Comparison of ENCODE assay signal across 28 mouse cellular contexts in the genomic region with DNA sequence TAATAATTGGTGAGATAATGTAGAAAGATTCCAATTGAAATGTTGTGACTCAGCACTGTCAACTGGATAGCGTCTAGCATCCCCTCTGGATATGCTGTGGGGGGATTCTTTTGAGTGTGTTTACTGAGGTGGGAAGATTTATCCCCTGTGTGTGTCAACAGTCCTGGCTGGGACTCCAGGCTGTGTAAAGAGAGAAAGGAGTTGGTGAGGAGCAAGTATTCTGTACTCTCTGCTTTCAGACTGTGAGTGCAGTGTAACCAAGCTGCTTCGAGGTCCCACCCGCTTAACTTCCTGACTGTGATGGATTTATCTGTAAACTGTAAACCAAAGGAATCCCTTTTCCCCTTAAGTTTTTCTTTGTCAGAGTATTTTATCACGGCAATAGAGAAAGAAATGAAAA.
DNase-seq lines count a peak whose midpoint lies in the region; ATAC-seq lines count a peak whose summit lies in the region.
"Had no signal": no experiment of that assay in that cellular context is flagged by ENCODE, and none has a peak within 500 bp of the region (broad histone marks: within the 10 kb centered on the region; RNA-seq: fewer than 3 reads in every experiment).

No protein-coding gene starts in this region.

- 14% methylated on average over 4 of the region's 4 CpGs for WGBS in kidney, embryonic 16.5 days
- 45% methylated on average over 4 of the region's 4 CpGs for WGBS in neural tube, embryonic 15.5 days
- 79% methylated on average over 4 of the region's 4 CpGs for WGBS in hindbrain, embryonic 11.5 days

- ATAC-seq in kidney, embryonic 16.5 days (ENCODE audit: low FRiP score, low TSS enrichment), result peak; percentile 79; the same call in 1 of the 2 replicates
- peak; percentile 75; the same call in 1 of the 2 replicates for ATAC-seq in neural tube, embryonic 15.5 days (ENCODE audit: low FRiP score)
- no peak for ATAC-seq in hindbrain, embryonic 11.5 days (ENCODE audit: low FRiP score)
- ATAC-seq: CD4-positive, CD25-positive, alpha-beta regulatory T cell, adult 4 months; forebrain, embryonic 15.5 days had no signal

- H3K27me3 ChIP-seq in kidney, embryonic 16.5 days (ENCODE audit: insufficient read depth, low read length), result no peaks in the 10 kb centered on the region
- no peaks in the 10 kb centered on the region for H3K27me3 ChIP-seq in neural tube, embryonic 15.5 days (replicated peaks)
- no peaks in the 10 kb centered on the region for H3K27me3 ChIP-seq in hindbrain, embryonic 11.5 days (ENCODE audit: control insufficient read depth, insufficient read depth, low read length)
- H3K27me3 ChIP-seq: embryonic facial prominence, embryonic 13.5 days; forebrain, embryonic 12.5 days; forebrain, embryonic 15.5 days; heart, embryonic 13.5 days; hindbrain, embryonic 12.5 days; hindbrain, embryonic 15.5 days had no signal

- no peak overlapping the region for H3K4me3 ChIP-seq in kidney, embryonic 16.5 days (ENCODE audit: low read length)
- no peak overlapping the region for H3K4me3 ChIP-seq in neural tube, embryonic 15.5 days (replicated peaks)
- H3K4me3 ChIP-seq in hindbrain, embryonic 11.5 days (ENCODE audit: low read depth, low read length), result no peak overlapping the region
- H3K4me3 ChIP-seq: embryonic facial prominence, embryonic 10.5 days; embryonic facial prominence, embryonic 13.5 days; erythroblast, embryonic 14.5 days; forebrain, embryonic 12.5 days; forebrain, embryonic 15.5 days; heart, adult 2 months; heart, embryonic 10.5 days; heart, embryonic 13.5 days; hindbrain, embryonic 12.5 days; hindbrain, embryonic 15.5 days had no signal

- no peaks in the 10 kb centered on the region for H3K36me3 ChIP-seq in kidney, embryonic 16.5 days (ENCODE audit: insufficient read depth, low read length)
- H3K36me3 ChIP-seq in neural tube, embryonic 15.5 days, result no peaks in the 10 kb centered on the region
- no peaks in the 10 kb centered on the region for H3K36me3 ChIP-seq in hindbrain, embryonic 11.5 days (ENCODE audit: control insufficient read depth, insufficient read depth, low read length)
- H3K36me3 ChIP-seq: embryonic facial prominence, embryonic 10.5 days; embryonic facial prominence, embryonic 13.5 days; forebrain, embryonic 12.5 days; forebrain, embryonic 15.5 days; heart, embryonic 10.5 days; heart, embryonic 13.5 days; hindbrain, embryonic 12.5 days; hindbrain, embryonic 15.5 days had no signal

- DNase-seq in kidney, adult 11 months, result no peak
- peak; percentile 7 for DNase-seq in retina, embryonic 14.5 days (ENCODE audit: low spot score)
- DNase-seq in retina, postnatal 1 day, result no peak
- DNase-seq in hindbrain, embryonic 11.5 days (ENCODE audit: low spot score), result no peak
- DNase-seq: adrenal gland, adult 2 months; adrenal gland, postnatal 14 days; cerebellum, adult 11 months; cerebellum, adult 2 months; cerebellum, adult 9-11 months; cerebellum, postnatal 25 days; embryo, embryonic 11 days; gastrocnemius, postnatal 10 days; gastrocnemius, postnatal 36 days; heart, adult 2 months; heart, postnatal 14 days; heart, postnatal 4 days had no signal

- no peak overlapping the region for H3K9ac ChIP-seq in kidney, embryonic 16.5 days (replicated peaks; ENCODE audit: low read length)
- H3K9ac ChIP-seq in neural tube, embryonic 15.5 days (replicated peaks), result no peak overlapping the region
- no peak overlapping the region for H3K9ac ChIP-seq in hindbrain, embryonic 11.5 days (ENCODE audit: low read depth, low read length)
- H3K9ac ChIP-seq: embryonic facial prominence, embryonic 13.5 days; forebrain, embryonic 12.5 days; forebrain, embryonic 15.5 days; heart, embryonic 13.5 days; hindbrain, embryonic 12.5 days; hindbrain, embryonic 15.5 days had no signal

- no peaks in the 10 kb centered on the region for H3K9me3 ChIP-seq in kidney, embryonic 16.5 days (ENCODE audit: low read length)
- no peaks in the 10 kb centered on the region for H3K9me3 ChIP-seq in neural tube, embryonic 15.5 days (replicated peaks)
- no peaks in the 10 kb centered on the region for H3K9me3 ChIP-seq in hindbrain, embryonic 11.5 days (ENCODE audit: control insufficient read depth, low read length)
- H3K9me3 ChIP-seq: embryonic facial prominence, embryonic 10.5 days; embryonic facial prominence, embryonic 13.5 days; forebrain, embryonic 12.5 days; forebrain, embryonic 15.5 days; heart, embryonic 10.5 days; heart, embryonic 13.5 days; hindbrain, embryonic 12.5 days; hindbrain, embryonic 15.5 days had no signal

- H3K4me1 ChIP-seq in kidney, embryonic 16.5 days (ENCODE audit: insufficient read depth, low read length), result no peaks in the 10 kb centered on the region
- no peaks in the 10 kb centered on the region for H3K4me1 ChIP-seq in neural tube, embryonic 15.5 days
- no peaks in the 10 kb centered on the region for H3K4me1 ChIP-seq in hindbrain, embryonic 11.5 days (replicated peaks; ENCODE audit: control insufficient read depth, insufficient read depth, low read length)
- H3K4me1 ChIP-seq: embryonic facial prominence, embryonic 10.5 days; embryonic facial prominence, embryonic 13.5 days; forebrain, embryonic 12.5 days; forebrain, embryonic 15.5 days; heart, embryonic 10.5 days; heart, embryonic 13.5 days; hindbrain, embryonic 12.5 days; hindbrain, embryonic 15.5 days had no signal

- H3K4me2 ChIP-seq in kidney, embryonic 16.5 days (replicated peaks; ENCODE audit: low read depth, low read length), result no peak overlapping the region
- H3K4me2 ChIP-seq in neural tube, embryonic 15.5 days, result no peak overlapping the region
- H3K4me2 ChIP-seq in hindbrain, embryonic 11.5 days (replicated peaks; ENCODE audit: low read depth, low read length), result no peak overlapping the region
- H3K4me2 ChIP-seq: embryonic facial prominence, embryonic 13.5 days; forebrain, embryonic 12.5 days; forebrain, embryonic 15.5 days; heart, embryonic 13.5 days; hindbrain, embryonic 12.5 days; hindbrain, embryonic 15.5 days had no signal

- no peak overlapping the region for H3K27ac ChIP-seq in kidney, embryonic 16.5 days (ENCODE audit: low read length)
- H3K27ac ChIP-seq in neural tube, embryonic 15.5 days (replicated peaks), result no peak overlapping the region
- no peak overlapping the region for H3K27ac ChIP-seq in hindbrain, embryonic 11.5 days (ENCODE audit: low read depth, low read length)
- H3K27ac ChIP-seq: embryonic facial prominence, embryonic 10.5 days; embryonic facial prominence, embryonic 13.5 days; forebrain, embryonic 12.5 days; forebrain, embryonic 15.5 days; heart, adult 2 months; heart, embryonic 10.5 days; heart, embryonic 13.5 days; hindbrain, embryonic 12.5 days; hindbrain, embryonic 15.5 days had no signal
